10 mouse cellular contexts compared by ENCODE assay signal in the genomic region with DNA sequence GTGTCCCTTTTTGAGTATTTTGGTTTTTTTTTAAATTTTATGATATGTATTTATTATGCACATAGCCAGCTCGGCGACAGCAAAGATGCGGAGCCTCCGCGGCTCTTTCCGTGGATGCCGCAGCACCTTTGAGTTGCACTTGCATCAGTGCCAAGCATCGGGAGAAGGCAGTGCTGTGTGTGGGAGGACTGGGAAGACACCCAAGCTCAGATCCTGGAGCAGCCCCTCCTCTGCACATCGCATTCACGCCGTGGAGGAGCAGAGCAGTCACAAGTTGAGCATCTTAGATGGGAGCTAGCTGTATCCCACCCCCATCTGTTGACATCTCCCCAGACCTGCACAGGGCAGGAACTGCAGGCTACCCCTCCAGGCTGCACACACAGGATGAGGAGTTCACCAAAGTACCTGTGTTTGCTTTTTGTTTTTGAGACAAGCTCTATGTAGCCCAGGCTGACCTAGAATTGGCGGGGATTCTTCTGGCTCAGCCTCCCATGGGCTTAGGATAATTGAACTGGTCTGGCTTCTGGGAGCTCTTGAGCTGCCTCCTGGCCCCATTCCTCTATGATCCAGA. TPM values are rescaled to one million over a fixed set of nuclear protein-coding genes. Genes with fewer than 3 reads are reported as not detected.
DNase-seq lines count a peak whose midpoint lies in the region; ATAC-seq and TF ChIP-seq lines count a peak whose summit lies in the region.
"Had no signal": no experiment of that assay in that cellular context is flagged by ENCODE, and none has a peak within 500 bp of the region (broad histone marks: within the 10 kb centered on the region; RNA-seq: fewer than 3 reads in every experiment).

No protein-coding gene starts in this region.

- intact Hi-C loops in left cerebral cortex, postnatal 10 days (cut with DNase I), result no loop called here

- TF ChIP-seq CTCF in E14TG2a.4 (conservative IDR thresholded peaks at IDR 0.05; ENCODE audit: low read length), result no peak

- H3K4me3 ChIP-seq in E14TG2a.4 (replicated peaks; ENCODE audit: low read length), result peak overlapping the region; percentile 57
- H3K4me3 ChIP-seq: intestine, embryonic 15.5 days; liver, embryonic 13.5 days had no signal

- peak; percentile 66 for ATAC-seq in frontal cortex, adult (ENCODE audit: low TSS enrichment)
- ATAC-seq: intestine, embryonic 15.5 days had no signal

- H3K36me3 ChIP-seq in E14TG2a.4 (ENCODE audit: insufficient read depth, low read length), result peaks cover 40% of the 10 kb centered on the region

- peaks cover 75% of the 10 kb centered on the region for H3K4me1 ChIP-seq in E14TG2a.4 (replicated peaks; ENCODE audit: low read depth, low read length)
- H3K4me1 ChIP-seq: liver, embryonic 13.5 days had no signal

- peak; percentile 35 for DNase-seq in Muller cell, postnatal 12 days (ENCODE audit: inconsistent ontology term)
- peak; percentile 74 to 80 for DNase-seq in left cerebral cortex, postnatal 10 days (ENCODE audit: extremely low spot score in 1 of 2, low spot score in 2 of 2)
- no peak for DNase-seq in yolk sac, embryonic 10.5 days (ENCODE audit: low spot score)
- DNase-seq in thymus, postnatal 36 days, result no peak
- DNase-seq in gastrocnemius, adult 18-20 months (ENCODE audit: low spot score), result no peak
- DNase-seq: gastrocnemius, postnatal 14 days; liver, embryonic 13.5 days had no signal

- H3K27me3 ChIP-seq in E14TG2a.4 (ENCODE audit: insufficient read depth, low read length), result no peaks in the 10 kb centered on the region
- H3K27me3 ChIP-seq: intestine, embryonic 15.5 days; liver, embryonic 13.5 days had no signal

- no peaks in the 10 kb centered on the region for H3K9me3 ChIP-seq in E14TG2a.4 (ENCODE audit: low read length)
- H3K9me3 ChIP-seq: intestine, embryonic 15.5 days; liver, embryonic 13.5 days had no signal

RNA-seq across cellular contexts. Expression of a gene that starts 15.7 kb away (rescaled TPM):
- 10 to 100 TPM; 11.3 to 11.4 TPM for total RNA-seq in left cerebral cortex, postnatal 10 days (2021)
- total RNA-seq in gastrocnemius, adult 18-20 months (2021), result 1 to 10 TPM in 1 of 2 experiments, under 1 TPM in 1; 0.89 to 2.7 TPM

RNA-seq across cellular contexts. Expression of a gene that starts 38.0 kb away (rescaled TPM):
- total RNA-seq in left cerebral cortex, postnatal 10 days (2021), result 1 to 10 TPM; 8.4 to 8.5 TPM
- total RNA-seq in gastrocnemius, adult 18-20 months (2021), result 1 to 10 TPM; 4.9 to 7.4 TPM

RNA-seq across cellular contexts. Expression of a gene that starts 43.4 kb away (rescaled TPM):
- 100 to 1,000 TPM; 144 to 146 TPM for total RNA-seq in left cerebral cortex, postnatal 10 days (2021)
- 10 to 100 TPM; 38.3 to 39.1 TPM for total RNA-seq in gastrocnemius, adult 18-20 months (2021)

RNA-seq across cellular contexts. Expression of a gene that starts 43.5 kb away (rescaled TPM):
- total RNA-seq in left cerebral cortex, postnatal 10 days (2021), result 100 to 1,000 TPM; 356 to 381 TPM
- 100 to 1,000 TPM; 521 to 604 TPM for total RNA-seq in gastrocnemius, adult 18-20 months (2021)

Comparison
In these comparisons a context has a peak if more than half of its experiments do, and no peak if none do; other contexts are left out.
1. DNase-seq: peak in Muller cell, postnatal 12 days (single experiment) and left cerebral cortex, postnatal 10 days (2 of 2); none in yolk sac, embryonic 10.5 days (single experiment), thymus, postnatal 36 days (0 of 2) and gastrocnemius, adult 18-20 months (single experiment).